Mouse (Mus musculus) limb, embryonic 14.5 days (tissue): ENCODE measurements around the gene Gm37240. TPM values are rescaled to one million over a fixed set of nuclear protein-coding genes. Genes with fewer than 3 reads are reported as not detected.

ENCODE experiments used
- ATAC-seq: fragments of 200-750 bp; cut with Nextera tagmentation; 2 replicates; pipeline ENCODE4 v1.8.0; 2017; ENCODE audit warnings: low read depth, moderate number of reproducible peaks, moderate TSS enrichment; ENCODE audit not compliant: low FRiP score
- DNase-seq: peaks from one replicate; pipeline ENCODE4 v3.0.0-alpha.2; 2015; ENCODE audit warnings: low spot score
- H3K27ac ChIP-seq: fragments of 300-500 bp; sonication (generic); replicated peaks from 2 replicates; pipeline ENCODE4 v1.5.1; 2014; ENCODE audit warnings: low read depth, mild to moderate bottlenecking, low read length, moderate library complexity, mixed read lengths
- H3K27me3 ChIP-seq: fragments of 300-500 bp; sonication (generic); 2 replicates; pipeline ENCODE4 v1.6.1; 2014; ENCODE audit warnings: low read length, mixed read lengths; ENCODE audit not compliant: control insufficient read depth, insufficient read depth
- H3K36me3 ChIP-seq: fragments of 300-500 bp; sonication (generic); 2 replicates; pipeline ENCODE4 v1.6.1; 2014; ENCODE audit warnings: mild to moderate bottlenecking, low read length, moderate library complexity, mixed read lengths; ENCODE audit not compliant: control insufficient read depth, insufficient read depth
- H3K4me1 ChIP-seq: fragments of 300-500 bp; sonication (generic); 2 replicates; pipeline ENCODE4 v1.6.1; 2014; ENCODE audit warnings: antibody characterized with exemption, low read length, mixed read lengths; ENCODE audit not compliant: control insufficient read depth, insufficient read depth
- H3K4me2 ChIP-seq: fragments of 300-500 bp; sonication (generic); replicated peaks from 2 replicates; pipeline ENCODE4 v1.6.1; 2014; ENCODE audit warnings: low read depth, mild to moderate bottlenecking, low read length, moderate library complexity; ENCODE audit not compliant: severe bottlenecking
- H3K4me3 ChIP-seq: fragments of 300-500 bp; sonication (generic); replicated peaks from 2 replicates; pipeline ENCODE4 v1.5.1; 2014; ENCODE audit warnings: low read length
- H3K9ac ChIP-seq: fragments of 300-500 bp; sonication (generic); 2 replicates; pipeline ENCODE4 v1.6.1; 2014; ENCODE audit warnings: mild to moderate bottlenecking, low read depth, low read length, moderate library complexity; ENCODE audit not compliant: severe bottlenecking
- H3K9me3 ChIP-seq: fragments of 300-500 bp; sonication (generic); 2 replicates; pipeline ENCODE4 v1.6.1; 2016; ENCODE audit warnings: low read length; ENCODE audit not compliant: control insufficient read depth
- POLR2A ChIP-seq: fragments of 200-500 bp; IDR thresholded peaks from 2 replicates; pipeline ENCODE4 v1.8.0; 2012; ENCODE audit warnings: inconsistent platforms, mild to moderate bottlenecking, moderate library complexity, borderline replicate concordance; ENCODE audit not compliant: insufficient read depth, insufficient read length; ENCODE audit errors: extremely low read depth
- WGBS: fragments of 180-500 bp; shearing (Covaris S2); extraction: QIAGEN DNeasy Blood & Tissue Kit; methylation state at CpG from one replicate; pipeline ENCODE4 v1.1.7; 2014; 5-methylcytosine and 5-hydroxymethylcytosine counted together
- polyA plus RNA-seq, 2 experiments: library from polyadenylated mRNA; depleted of rRNA in 1 of 2; stranded (reverse) in 1 of 2; unstranded in 1 of 2; fragments of >200 nt; fragmentation: Nextera tagmentation in 1 of 2; extraction: Ambion mirVana in 1 of 2; gene quantifications; 2 replicates each; pipeline versions ENCODE4 v1.2.1 to v1.2.3; 2012 to 2014

Gene Gm37240
- polyA plus RNA-seq, 2 experiments = 2.0 to 13.4 TPM

DNA sequence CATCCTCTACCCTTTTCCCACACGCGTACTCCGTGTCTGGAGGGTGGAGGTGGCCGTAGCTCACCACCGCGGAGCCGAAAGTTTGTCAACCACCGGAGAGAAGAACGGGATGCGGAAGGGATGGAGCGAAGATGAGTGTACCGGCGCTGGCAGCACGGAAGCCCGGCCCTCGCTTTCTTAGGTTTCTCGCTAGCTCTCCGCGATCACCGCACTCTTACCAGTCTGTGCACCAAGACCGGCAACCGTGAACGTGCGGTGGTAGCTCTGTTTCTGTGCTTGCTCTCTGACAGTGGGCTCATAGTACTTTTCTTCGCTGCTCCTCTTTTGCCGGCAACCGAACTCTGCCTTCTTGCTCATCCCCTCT, 1304.4 kb downstream of the Gm37240 start:
- no peak for TF ChIP-seq POLR2A
- ATAC-seq (peak; percentile 60), DNase-seq (peak; percentile 23)
- H3K27ac ChIP-seq = peak overlapping the region; percentile 85
- H3K4me1 ChIP-seq = peaks cover 13% of the 10 kb centered on the region
- under 1% methylated on average over 27 of the region's 27 CpGs for WGBS
- no peaks in the 10 kb centered on the region for H3K9me3 ChIP-seq
- H3K9ac ChIP-seq = peak overlapping the region; percentile 78
- peak overlapping the region; percentile 79 for H3K4me3 ChIP-seq
- peak overlapping the region; percentile 72 for H3K4me2 ChIP-seq
- H3K36me3 ChIP-seq = no peaks in the 10 kb centered on the region
- H3K27me3 ChIP-seq = no peaks in the 10 kb centered on the region

DNA sequence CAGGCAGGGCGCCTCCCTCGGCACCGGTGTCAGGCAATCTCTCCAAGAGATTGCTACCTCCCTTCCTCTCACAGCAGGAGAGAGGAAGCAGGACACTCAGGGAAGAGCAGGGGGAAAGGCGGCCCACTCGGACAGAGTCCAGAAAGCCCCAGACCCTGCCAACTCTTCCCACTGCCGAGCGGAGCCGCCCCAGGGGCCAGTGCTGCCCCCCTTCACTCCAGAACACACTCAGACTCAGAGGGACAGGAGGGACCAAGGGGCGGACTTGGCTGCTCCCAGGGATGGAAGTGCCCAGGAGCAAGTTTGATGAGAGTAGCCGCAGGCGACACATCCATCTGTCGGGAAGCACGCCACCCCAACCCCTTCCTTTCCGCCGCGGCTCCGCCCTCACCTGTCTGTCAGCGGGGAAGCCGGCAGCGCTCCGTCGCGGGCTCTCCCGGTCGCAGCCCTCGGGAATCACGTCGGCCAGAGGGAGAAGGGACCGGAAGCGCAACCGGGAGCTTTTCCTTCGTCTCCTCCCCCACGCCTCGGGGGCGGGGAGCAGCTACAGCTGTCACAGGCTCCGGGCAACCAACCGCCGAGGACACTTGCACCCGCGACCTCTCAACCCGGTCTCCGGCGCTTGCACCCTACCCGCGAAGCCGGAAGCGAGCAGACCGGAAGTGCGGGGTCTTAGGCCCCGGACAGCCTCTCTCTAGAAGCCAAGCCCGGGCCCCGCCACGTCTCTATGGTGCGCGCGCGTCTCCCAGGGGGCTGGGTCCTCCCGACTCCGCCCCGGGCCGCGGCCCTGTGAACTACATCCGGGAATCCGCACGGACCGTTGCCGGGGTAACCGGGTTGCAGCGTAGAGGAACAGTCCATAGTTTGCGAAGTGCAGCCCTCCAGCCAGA, 1305.0 kb downstream of the Gm37240 start, which contains the start of gene Arfip1:
Arfip1 (minus strand) TSS at position 603 of the 890 bp plus-strand sequence.
- Histone ChIP-seq H3K9ac (peak within 1 kb of the TSS; percentile 78), H3K27me3 (no peaks in the 10 kb centered on the region), H3K4me2 (peak within 1 kb of the TSS; percentile 72), H3K9me3 (no peaks in the 10 kb centered on the region), H3K4me3 (peak within 1 kb of the TSS; percentile 79), H3K36me3 (no peaks in the 10 kb centered on the region), H3K27ac (peak within 1 kb of the TSS; percentile 85), H3K4me1 (peaks cover 13% of the 10 kb centered on the region)
- 0 out of 2 replicates have a peak, but pooled peaks have one; percentile 36 for TF ChIP-seq POLR2A
- ATAC-seq (peak; percentile 99), DNase-seq (peak; percentile 96)
- WGBS = under 1% methylated on average over 52 of the region's 70 CpGs

DNA sequence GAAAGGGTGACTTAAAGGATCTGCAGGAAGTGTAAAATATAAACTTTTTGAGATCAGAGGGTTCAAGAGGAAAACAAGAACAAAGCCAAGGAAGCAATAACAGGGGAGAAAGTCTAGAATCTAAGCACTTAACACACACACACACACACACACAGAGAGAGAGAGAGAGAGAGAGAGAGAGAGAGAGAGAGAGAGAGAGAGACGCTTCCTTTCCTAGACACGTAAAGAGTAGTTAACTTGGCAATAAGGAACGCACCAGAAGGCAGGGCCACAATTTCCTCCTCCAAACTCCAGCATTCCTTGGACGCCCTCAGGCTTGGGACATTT, 1305.7 kb downstream of the Gm37240 start:
- no peak; the same call in 1 of the 2 replicates for ATAC-seq
- no peak for DNase-seq
- Histone ChIP-seq H3K9ac (peak overlapping the region; percentile 78), H3K36me3 (no peaks in the 10 kb centered on the region), H3K4me1 (peaks cover 13% of the 10 kb centered on the region), H3K27me3 (no peaks in the 10 kb centered on the region), H3K4me2 (peak overlapping the region; percentile 72), H3K27ac (peak overlapping the region; percentile 85), H3K9me3 (no peaks in the 10 kb centered on the region), H3K4me3 (peak overlapping the region; percentile 79)
- TF ChIP-seq POLR2A = no peak
- 0% methylated on average over 4 of the region's 4 CpGs for WGBS

DNA sequence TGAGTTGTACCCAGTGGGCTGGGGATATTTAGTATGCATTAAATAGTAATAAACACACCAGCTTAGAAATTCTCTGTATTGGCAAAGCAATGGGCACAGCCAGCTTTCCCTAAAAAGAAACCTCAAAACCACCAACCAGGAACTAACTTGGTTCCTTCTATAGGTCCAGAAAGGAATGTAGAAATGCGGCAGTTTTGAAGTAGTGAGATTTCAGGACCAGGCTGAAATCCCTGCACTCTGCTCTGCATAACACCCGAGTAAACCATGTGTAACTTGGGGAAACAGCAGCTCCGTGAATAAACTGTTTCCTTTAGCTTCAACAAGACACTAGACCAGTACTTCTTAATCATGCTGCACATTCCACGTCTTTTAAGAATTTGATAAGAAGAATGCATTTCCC, 1306.6 kb downstream of the Gm37240 start:
- no peak overlapping the region for H3K27ac ChIP-seq
- H3K9ac ChIP-seq = no peak overlapping the region
- no peak for ATAC-seq
- H3K4me2 ChIP-seq = peak overlapping the region; percentile 72
- WGBS = 52% methylated on average over 4 of the region's 4 CpGs
- H3K27me3 ChIP-seq = no peaks in the 10 kb centered on the region
- H3K4me3 ChIP-seq = no peak overlapping the region; the same call in 1 of the 2 replicates
- DNase-seq = no peak
- TF ChIP-seq POLR2A = no peak
- no peaks in the 10 kb centered on the region for H3K9me3 ChIP-seq
- H3K4me1 ChIP-seq = peaks cover 13% of the 10 kb centered on the region
- H3K36me3 ChIP-seq = no peaks in the 10 kb centered on the region

DNA sequence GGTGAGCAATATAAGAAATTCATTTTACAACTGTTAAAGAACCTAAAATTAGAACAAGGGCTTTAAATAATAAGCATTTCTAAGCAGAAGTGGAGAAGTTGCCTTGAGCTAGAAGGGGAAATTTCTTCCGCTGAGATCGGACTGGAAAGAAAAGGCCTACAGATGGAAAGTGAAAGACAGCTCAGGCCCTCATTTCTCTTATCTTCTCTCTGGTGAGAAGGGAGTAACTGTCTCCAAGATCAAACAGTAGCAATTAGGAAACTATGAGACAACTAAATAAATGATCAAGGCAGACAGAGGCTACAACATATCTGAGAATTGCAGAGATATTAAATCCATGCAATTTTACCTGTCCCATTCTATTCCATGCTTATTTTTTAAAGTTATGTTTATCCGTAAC, 1316.8 kb downstream of the Gm37240 start:
- TF ChIP-seq POLR2A = no peak
- no peaks in the 10 kb centered on the region for H3K9me3 ChIP-seq
- H3K4me2 ChIP-seq = no peak overlapping the region
- H3K27ac ChIP-seq = no peak overlapping the region
- ATAC-seq (no peak), DNase-seq (no peak)
- no peaks in the 10 kb centered on the region for H3K27me3 ChIP-seq
- H3K4me1 ChIP-seq = no peaks in the 10 kb centered on the region
- H3K36me3 ChIP-seq = no peaks in the 10 kb centered on the region
- H3K4me3 ChIP-seq = no peak overlapping the region
- H3K9ac ChIP-seq = no peak overlapping the region
- 78% methylated on average over 3 of the region's 3 CpGs for WGBS

DNA sequence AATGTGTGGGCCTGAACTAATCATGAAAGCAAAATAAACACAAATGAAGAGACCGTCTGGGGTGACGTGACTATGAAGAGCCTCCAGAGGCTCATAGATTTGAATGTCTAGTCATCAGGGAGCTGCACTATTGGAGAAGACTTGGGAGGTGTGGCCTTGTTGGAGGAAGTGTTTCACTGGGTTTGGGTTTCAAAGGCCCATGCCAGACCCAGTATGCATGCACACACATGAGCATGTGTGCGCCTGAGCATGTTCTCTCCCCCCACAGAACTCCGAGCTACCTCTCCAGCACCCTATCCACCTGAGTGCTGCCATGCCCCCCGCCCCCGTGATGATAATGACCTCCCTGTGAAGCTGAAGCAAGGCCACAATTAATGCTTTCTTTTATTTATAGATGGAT, 1317.7 kb downstream of the Gm37240 start:
- no peak for DNase-seq
- Histone ChIP-seq H3K4me1 (no peaks in the 10 kb centered on the region), H3K27me3 (no peaks in the 10 kb centered on the region), H3K4me3 (no peak overlapping the region), H3K9me3 (no peaks in the 10 kb centered on the region), H3K4me2 (no peak overlapping the region), H3K9ac (no peak overlapping the region), H3K27ac (no peak overlapping the region), H3K36me3 (no peaks in the 10 kb centered on the region)
- WGBS = 75% methylated on average over 6 of the region's 6 CpGs
- TF ChIP-seq POLR2A = no peak
- no peak for ATAC-seq
